Mouse (Mus musculus) spleen, adult 2 months (tissue): ENCODE data around the gene Frs2.

Experiments
- CTCF ChIP-seq: fragments of 200-500 bp; IDR thresholded peaks from 2 replicates; pipeline ENCODE4 v1.5.1; 2011; ENCODE audit warnings: mild to moderate bottlenecking, inconsistent platforms; ENCODE audit not compliant: insufficient read depth, insufficient read length, insufficient replicate concordance; ENCODE audit errors: extremely low read depth
- POLR2A ChIP-seq: fragments of 200-500 bp; IDR thresholded peaks from 2 replicates; pipeline ENCODE4 v1.6.1; 2011; ENCODE audit warnings: low read depth, low read length, inconsistent platforms

DNA sequence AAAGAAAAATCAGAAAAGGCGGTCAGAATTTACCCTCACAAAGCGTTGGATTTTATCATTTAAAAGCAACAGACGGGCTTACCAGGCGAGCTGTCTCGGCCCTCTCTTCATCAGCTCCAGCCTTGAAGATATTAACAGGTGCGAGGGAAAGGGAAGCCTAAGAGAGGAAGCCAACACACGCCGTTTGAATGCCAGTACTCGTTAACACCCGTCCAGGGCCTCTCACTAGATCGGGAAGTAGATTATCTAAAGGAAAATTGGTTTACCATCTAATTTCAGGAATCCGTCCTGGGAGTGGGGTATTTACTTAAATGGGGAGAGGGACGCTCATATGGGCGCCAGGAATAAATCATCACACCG lies 85.5 kb downstream of the Frs2 start:
- TF ChIP-seq POLR2A (no peak), CTCF (no peak)
